Mouse (Mus musculus) heart, postnatal 0 days (tissue): ENCODE results near the gene Fam3b. TPM values are rescaled to one million over a fixed set of nuclear protein-coding genes. Genes with fewer than 3 reads are reported as not detected.
A peak's percentile ranks its signal among the peaks of the same experiment; 100 is the strongest.

ENCODE experiments used
- ATAC-seq: fragments of 200-750 bp; cut with Nextera tagmentation; 2 replicates; pipeline ENCODE4 v1.8.0; 2017; ENCODE audit warnings: low read depth, moderate number of reproducible peaks, moderate library complexity; ENCODE audit not compliant: insufficient read depth
- DNase-seq: peaks from one replicate; pipeline ENCODE4 v3.0.0-alpha.2; 2016; ENCODE audit warnings: low spot score
- H3K27ac ChIP-seq: fragments of 300-500 bp; sonication (generic); 2 replicates; pipeline ENCODE4 v1.5.1; 2014; ENCODE audit warnings: low read depth, mild to moderate bottlenecking
- H3K27me3 ChIP-seq: fragments of 300-500 bp; sonication (generic); 2 replicates; pipeline ENCODE4 v1.6.1; 2014; ENCODE audit warnings: low read length, mixed read lengths; ENCODE audit not compliant: control insufficient read depth, insufficient read depth
- H3K36me3 ChIP-seq: fragments of 300-500 bp; sonication (generic); replicated peaks from 2 replicates; pipeline ENCODE4 v1.6.1; 2014; ENCODE audit warnings: low read length, mixed read lengths; ENCODE audit not compliant: control insufficient read depth, insufficient read depth
- H3K4me1 ChIP-seq: fragments of 300-500 bp; sonication (generic); 2 replicates; pipeline ENCODE4 v1.6.1; 2014; ENCODE audit warnings: antibody characterized with exemption; ENCODE audit not compliant: control insufficient read depth, insufficient read depth
- H3K4me2 ChIP-seq: fragments of 300-500 bp; sonication (generic); 2 replicates; pipeline ENCODE4 v1.6.1; 2014; ENCODE audit warnings: low read depth, mild to moderate bottlenecking, low read length, moderate library complexity
- H3K4me3 ChIP-seq: fragments of 300-500 bp; sonication (generic); 2 replicates; pipeline ENCODE4 v1.5.1; 2014; ENCODE audit warnings: low read depth, low read length
- H3K9ac ChIP-seq: fragments of 300-500 bp; sonication (generic); replicated peaks from 2 replicates; pipeline ENCODE4 v1.6.1; 2014; ENCODE audit warnings: low read depth, low read length, mixed read lengths
- H3K9me3 ChIP-seq: fragments of 300-500 bp; sonication (generic); replicated peaks from 2 replicates; pipeline ENCODE4 v1.6.1; 2016; ENCODE audit warnings: low read length; ENCODE audit not compliant: control insufficient read depth
- CTCF ChIP-seq: IDR thresholded peaks from 2 replicates; pipeline ENCODE4 v1.5.1; 2016; ENCODE audit warnings: antibody characterized with exemption, control low read depth, low read depth
- EP300 ChIP-seq: IDR thresholded peaks from 2 replicates; pipeline ENCODE4 v1.6.1; 2016; ENCODE audit warnings: antibody characterized with exemption, low read depth
- WGBS: fragments of 180-500 bp; shearing (Covaris S2); extraction: QIAGEN DNeasy Blood & Tissue Kit; methylation state at CpG from one replicate; pipeline ENCODE4 v1.1.7; 2014; 5-methylcytosine and 5-hydroxymethylcytosine counted together
- polyA plus RNA-seq: library from polyadenylated mRNA; unstranded; fragments of >200 nt; fragmentation: Nextera tagmentation; extraction: Ambion mirVana; gene quantifications from 2 replicates; pipeline ENCODE4 v1.2.1, GENCODE M21; 2015
- total RNA-seq: library from RNA; depleted of rRNA; stranded (reverse); fragments of >200 nt; gene quantifications from 2 replicates; pipeline ENCODE4 v1.2.3, GENCODE M21; 2014; ENCODE audit warnings: low replicate concordance

Fam3b gene
- total and polyA plus RNA-seq, 2 experiments from 2014 or later = not detected

DNA sequence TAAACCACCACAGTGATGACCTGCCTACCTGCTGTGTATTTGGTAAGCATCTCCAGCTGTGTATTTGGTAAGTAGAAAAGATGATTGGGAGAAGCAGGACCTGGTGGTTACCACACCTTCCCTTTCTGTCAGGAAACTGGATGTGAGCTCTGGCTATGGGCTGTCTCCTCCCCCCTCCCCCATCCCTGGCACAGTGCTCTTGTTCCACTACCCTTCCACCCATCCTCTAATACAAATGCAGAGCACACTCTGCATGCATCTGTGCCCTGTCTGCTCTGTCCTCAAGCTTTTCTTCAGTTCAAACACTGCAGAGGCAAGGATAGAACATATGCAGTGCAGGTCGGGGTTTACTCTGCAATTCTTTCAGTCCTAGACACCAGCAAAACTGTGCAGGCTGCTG, 19.8 kb upstream of the Fam3b start:
- Histone ChIP-seq H3K36me3 (no peaks in the 10 kb centered on the region; the same call in 1 of the 2 replicates), H3K4me2 (peak overlapping the region; percentile 68), H3K27ac (peak overlapping the region; percentile 99), H3K27me3 (no peaks in the 10 kb centered on the region), H3K9me3 (no peaks in the 10 kb centered on the region), H3K4me3 (peak overlapping the region; percentile 45), H3K4me1 (peaks cover 31% of the 10 kb centered on the region), H3K9ac (peak overlapping the region; percentile 59)
- TF ChIP-seq EP300 (no peak), CTCF (no peak)
- DNase-seq (no peak), ATAC-seq (no peak; the same call in 1 of the 2 replicates)
- WGBS = 17% methylated on average over 1 of the region's 1 CpGs

DNA sequence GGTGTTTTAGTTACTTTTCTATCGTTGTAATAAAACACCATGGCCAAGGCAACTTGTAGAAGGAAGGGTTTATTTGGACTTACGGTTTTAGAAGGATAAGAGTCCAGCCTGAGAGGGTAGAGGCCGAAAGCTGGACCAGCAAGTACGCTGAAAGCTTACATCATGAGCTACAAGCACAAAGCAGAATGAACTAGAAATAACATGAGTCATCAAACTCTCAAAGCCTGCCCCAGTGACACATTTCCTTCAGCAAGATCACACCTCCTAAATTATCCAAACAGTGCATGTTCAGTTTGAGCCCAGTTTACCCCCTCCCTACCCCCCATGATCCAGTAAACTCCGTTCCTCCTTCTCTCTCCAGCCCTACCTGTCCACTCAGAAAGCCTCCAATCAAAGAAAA, 19.1 kb upstream of the Fam3b start:
- Histone ChIP-seq H3K27ac (no peak overlapping the region), H3K9me3 (no peaks in the 10 kb centered on the region), H3K27me3 (no peaks in the 10 kb centered on the region), H3K4me2 (no peak overlapping the region), H3K9ac (no peak overlapping the region), H3K36me3 (no peaks in the 10 kb centered on the region), H3K4me3 (no peak overlapping the region), H3K4me1 (peaks cover 31% of the 10 kb centered on the region)
- TF ChIP-seq EP300 (no peak), CTCF (no peak)
- ATAC-seq (no peak), DNase-seq (no peak)
- 85% methylated on average over 5 of the region's 5 CpGs for WGBS

DNA sequence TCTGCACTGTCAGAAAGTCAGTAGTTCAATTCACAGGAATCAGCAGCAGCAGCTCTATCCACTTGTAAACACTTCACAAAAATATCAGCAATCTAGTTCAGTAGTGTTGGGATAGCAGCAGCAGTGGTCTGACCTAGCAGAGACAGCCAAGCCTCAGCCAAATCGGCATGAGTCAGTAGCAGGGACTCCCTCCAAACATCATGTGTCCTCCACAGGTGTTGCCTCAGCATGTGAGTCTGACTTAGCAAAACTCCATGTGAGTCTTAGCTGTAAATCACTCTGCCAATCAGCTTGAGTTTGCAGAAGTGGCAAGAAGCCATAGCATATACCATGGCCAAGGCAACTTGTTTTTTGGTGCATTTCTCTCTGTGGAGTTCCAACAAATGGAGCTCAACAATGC, 18.5 kb upstream of the Fam3b start:
- H3K4me3 ChIP-seq = no peak overlapping the region
- H3K4me2 ChIP-seq = no peak overlapping the region
- H3K4me1 ChIP-seq = peaks cover 31% of the 10 kb centered on the region
- H3K9ac ChIP-seq = no peak overlapping the region
- H3K36me3 ChIP-seq = no peaks in the 10 kb centered on the region
- ATAC-seq = no peak
- H3K27ac ChIP-seq = no peak overlapping the region
- no peaks in the 10 kb centered on the region for H3K27me3 ChIP-seq
- DNase-seq = no peak
- no peaks in the 10 kb centered on the region for H3K9me3 ChIP-seq
- 61% methylated on average over 1 of the region's 1 CpGs for WGBS
- TF ChIP-seq CTCF (no peak), EP300 (no peak)

DNA sequence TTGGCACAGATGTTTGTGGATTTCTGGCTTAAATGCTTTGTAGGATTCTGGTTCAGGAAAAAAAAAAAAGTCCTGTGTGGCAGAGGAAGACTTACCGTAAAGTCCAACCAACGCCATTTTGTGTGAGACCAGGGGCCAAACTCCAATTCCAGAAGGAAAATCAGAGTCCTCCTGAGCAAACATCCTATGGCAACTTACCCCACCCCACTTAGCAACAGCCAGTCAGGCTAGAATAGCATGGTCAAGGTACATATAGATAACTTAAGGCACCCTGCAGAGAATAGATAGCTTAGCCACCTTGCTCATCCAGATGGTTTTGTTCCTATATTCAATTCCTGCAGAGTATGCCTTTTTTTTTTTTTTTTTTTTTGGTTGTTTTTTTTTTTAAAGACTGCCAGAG, 14.6 kb upstream of the Fam3b start:
- ATAC-seq = no peak
- no peak overlapping the region for H3K4me3 ChIP-seq
- H3K27ac ChIP-seq = no peak overlapping the region
- H3K9ac ChIP-seq = no peak overlapping the region
- TF ChIP-seq EP300 (no peak), CTCF (no peak)
- no peaks in the 10 kb centered on the region for H3K9me3 ChIP-seq
- peaks cover 1% of the 10 kb centered on the region for H3K4me1 ChIP-seq
- 82% methylated on average over 2 of the region's 2 CpGs for WGBS
- DNase-seq = no peak
- no peaks in the 10 kb centered on the region for H3K27me3 ChIP-seq
- H3K4me2 ChIP-seq = no peak overlapping the region
- no peaks in the 10 kb centered on the region for H3K36me3 ChIP-seq

DNA sequence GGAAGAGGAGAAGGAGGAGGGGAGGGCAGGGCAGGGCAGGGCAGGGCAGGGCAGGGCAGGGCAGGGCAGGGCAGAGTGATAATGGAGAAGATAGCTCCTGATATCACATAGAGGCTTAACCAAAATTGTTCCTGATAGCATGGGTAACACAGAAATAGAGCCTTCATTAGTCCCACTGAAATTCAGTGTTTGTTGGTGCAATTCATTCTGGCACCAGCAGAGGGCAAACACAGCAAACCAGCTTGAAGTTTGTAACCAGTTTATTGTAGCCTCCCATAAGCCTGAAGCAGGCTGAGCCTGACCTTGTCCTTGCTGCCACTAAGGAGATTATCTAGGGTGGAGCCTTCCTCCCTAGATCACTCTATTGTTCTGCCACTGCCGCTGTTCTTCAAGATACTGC, 8.4 kb upstream of the Fam3b start:
- DNase-seq = peak; percentile 72
- no peak for TF ChIP-seq EP300
- peak; percentile 86 for TF ChIP-seq CTCF
- Histone ChIP-seq H3K9me3 (no peaks in the 10 kb centered on the region), H3K9ac (no peak overlapping the region), H3K27me3 (no peaks in the 10 kb centered on the region), H3K4me3 (no peak overlapping the region), H3K27ac (no peak overlapping the region), H3K4me1 (no peaks in the 10 kb centered on the region), H3K4me2 (no peak overlapping the region), H3K36me3 (no peaks in the 10 kb centered on the region)
- 14% methylated on average over 1 of the region's 1 CpGs for WGBS
- peak; percentile 17; the same call in 1 of the 2 replicates for ATAC-seq

DNA sequence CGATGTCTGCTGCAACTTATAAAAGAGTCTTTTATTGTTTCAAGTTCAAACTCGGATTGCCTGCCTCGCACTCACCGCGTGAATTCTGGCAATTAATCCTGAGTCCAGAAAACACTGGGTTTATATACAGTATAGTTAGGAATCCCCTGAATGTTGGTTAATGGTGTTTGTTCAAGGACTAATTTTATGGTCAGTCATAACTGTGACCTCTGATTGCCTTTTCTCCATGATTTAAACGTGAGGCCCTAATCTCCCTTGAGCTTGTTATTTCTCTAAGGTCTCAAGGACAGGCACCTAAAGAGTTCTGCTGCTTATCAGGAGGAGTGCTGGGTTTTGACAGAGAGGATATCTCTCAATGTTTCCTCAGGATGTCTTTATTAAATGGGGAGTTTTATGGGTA, 7.4 kb upstream of the Fam3b start:
- WGBS = 64% methylated on average over 6 of the region's 6 CpGs
- no peak for ATAC-seq

More for the DNA sequence above, 7.4 kb upstream of the Fam3b start:
- no peaks in the 10 kb centered on the region for H3K4me1 ChIP-seq
- H3K4me2 ChIP-seq = no peak overlapping the region
- no peaks in the 10 kb centered on the region for H3K36me3 ChIP-seq
- no peak overlapping the region for H3K27ac ChIP-seq
- no peak overlapping the region for H3K9ac ChIP-seq
- DNase-seq = no peak
- H3K4me3 ChIP-seq = no peak overlapping the region
- no peak for TF ChIP-seq EP300
- no peaks in the 10 kb centered on the region for H3K27me3 ChIP-seq
- H3K9me3 ChIP-seq = no peaks in the 10 kb centered on the region
